Mouse (Mus musculus) intestine, embryonic 16.5 days (tissue): ENCODE data around the gene Cacna1s. TPM values are rescaled to one million over a fixed set of nuclear protein-coding genes. Genes with fewer than 3 reads are reported as not detected.

Experiments
- ATAC-seq: fragments of 200-750 bp; cut with Nextera tagmentation; 2 replicates; pipeline ENCODE4 v1.8.0; 2017; ENCODE audit warnings: moderate TSS enrichment, moderate library complexity
- H3K27ac ChIP-seq: fragments of 300-500 bp; sonication (generic); 2 replicates; pipeline ENCODE4 v1.5.1; 2014; ENCODE audit warnings: mild to moderate bottlenecking, low read length
- H3K27me3 ChIP-seq: fragments of 300-500 bp; sonication (generic); replicated peaks from 2 replicates; pipeline ENCODE4 v1.6.1; 2014; ENCODE audit warnings: low read length, control low read depth, mixed read lengths; ENCODE audit not compliant: control insufficient read depth, insufficient read depth
- H3K36me3 ChIP-seq: fragments of 300-500 bp; sonication (generic); 2 replicates; pipeline ENCODE4 v1.6.1; 2014; ENCODE audit warnings: low read length, control low read depth; ENCODE audit not compliant: control insufficient read depth, insufficient read depth
- H3K4me1 ChIP-seq: fragments of 300-500 bp; sonication (generic); 2 replicates; pipeline ENCODE4 v1.6.1; 2014; ENCODE audit warnings: low read length, control low read depth, mixed read lengths; ENCODE audit not compliant: control insufficient read depth, insufficient read depth
- H3K4me2 ChIP-seq: fragments of 300-500 bp; sonication (generic); 2 replicates; pipeline ENCODE4 v1.6.1; 2014; ENCODE audit warnings: low read depth, low read length, control low read depth
- H3K4me3 ChIP-seq: fragments of 300-500 bp; sonication (generic); 2 replicates; pipeline ENCODE4 v1.5.1; 2014; ENCODE audit warnings: mild to moderate bottlenecking, low read length
- H3K9ac ChIP-seq: fragments of 300-500 bp; sonication (generic); 2 replicates; pipeline ENCODE4 v1.6.1; 2014; ENCODE audit warnings: low read depth, low read length
- H3K9me3 ChIP-seq: fragments of 300-500 bp; sonication (generic); 2 replicates; pipeline ENCODE4 v1.6.1; 2016; ENCODE audit warnings: low read length, control low read depth; ENCODE audit not compliant: control insufficient read depth
- WGBS: fragments of 180-500 bp; shearing (Covaris S2); extraction: QIAGEN DNeasy Blood & Tissue Kit; methylation state at CpG from one replicate; pipeline ENCODE4 v1.1.7; 2014; 5-methylcytosine and 5-hydroxymethylcytosine counted together
- polyA plus RNA-seq: library from polyadenylated mRNA; unstranded; fragments of >200 nt; fragmentation: Nextera tagmentation; extraction: Ambion mirVana; gene quantifications from 2 replicates; pipeline ENCODE4 v1.2.1, GENCODE M21; 2015

The Cacna1s gene
- polyA plus RNA-seq, 1 experiment from 2014 or later = not detected

- WGBS = 36% methylated on average over 3 of the region's 3 CpGs
- Histone ChIP-seq H3K27me3 (no peaks in the 10 kb centered on the region), H3K4me3 (no peak overlapping the region), H3K9ac (peak overlapping the region; percentile 30; the same call in 1 of the 2 replicates), H3K9me3 (no peaks in the 10 kb centered on the region), H3K36me3 (no peaks in the 10 kb centered on the region), H3K4me2 (peak overlapping the region; percentile 97; the same call in 1 of the 2 replicates), H3K4me1 (peaks cover 73% of the 10 kb centered on the region), H3K27ac (no peak overlapping the region)
- ATAC-seq = no peak
Observed at GRCm38 (mm10) chr1:136130107-136130506, 77.6 kb downstream of the Cacna1s start.

- H3K4me3 ChIP-seq = peak within 1 kb of the TSS; percentile 95
- H3K27me3 ChIP-seq = no peaks in the 10 kb centered on the region
- H3K4me2 ChIP-seq = peak within 1 kb of the TSS; percentile 97
- H3K36me3 ChIP-seq = no peaks in the 10 kb centered on the region
- H3K9ac ChIP-seq = peak within 1 kb of the TSS; percentile 89
- H3K27ac ChIP-seq = peak within 1 kb of the TSS; percentile 72
- WGBS = under 1% methylated on average over 42 of the region's 42 CpGs
- peaks cover 79% of the 10 kb centered on the region for H3K4me1 ChIP-seq
- ATAC-seq = peak; percentile 75
- H3K9me3 ChIP-seq = no peaks in the 10 kb centered on the region
Observed at GRCm38 (mm10) chr1:136130951-136131558, 78.5 kb downstream of the Cacna1s start, which contains the start of gene Kif21b. TSS of gene Kif21b (plus strand) at chr1:136131389.

- Histone ChIP-seq H3K4me1 (peaks cover 79% of the 10 kb centered on the region), H3K9ac (peak overlapping the region; percentile 89), H3K4me3 (peak overlapping the region; percentile 95), H3K4me2 (peak overlapping the region; percentile 97), H3K9me3 (no peaks in the 10 kb centered on the region), H3K36me3 (no peaks in the 10 kb centered on the region), H3K27me3 (no peaks in the 10 kb centered on the region), H3K27ac (peak overlapping the region; percentile 72)
- WGBS = 1% methylated on average over 43 of the region's 43 CpGs
- ATAC-seq = peak; percentile 6; the same call in 1 of the 2 replicates
Observed at GRCm38 (mm10) chr1:136131603-136132291, 79.2 kb downstream of the Cacna1s start.

GRCm38 (mm10) chr1:136132386-136133201, 80.0 kb downstream of the Cacna1s start:
- peaks cover 83% of the 10 kb centered on the region for H3K4me1 ChIP-seq
- H3K27ac ChIP-seq = peak overlapping the region; percentile 72; the same call in 1 of the 2 replicates
- peak overlapping the region; percentile 89 for H3K9ac ChIP-seq

GRCm38 (mm10) chr1:136133570-136134240, 81.2 kb downstream of the Cacna1s start:
- H3K4me2 ChIP-seq = peak overlapping the region; percentile 97
- no peaks in the 10 kb centered on the region for H3K9me3 ChIP-seq
- peak overlapping the region; percentile 95 for H3K4me3 ChIP-seq
- H3K4me1 ChIP-seq = peaks cover 86% of the 10 kb centered on the region
- H3K27me3 ChIP-seq = no peaks in the 10 kb centered on the region
- WGBS = 40% methylated on average over 13 of the region's 13 CpGs
- H3K27ac ChIP-seq = peak overlapping the region; percentile 50
- H3K36me3 ChIP-seq = no peaks in the 10 kb centered on the region
- no peak for ATAC-seq
- peak overlapping the region; percentile 89 for H3K9ac ChIP-seq

More at GRCm38 (mm10) chr1:136132386-136133201, 80.0 kb downstream of the Cacna1s start:
- ATAC-seq = no peak
- no peaks in the 10 kb centered on the region for H3K27me3 ChIP-seq
- peak overlapping the region; percentile 95 for H3K4me3 ChIP-seq
- H3K4me2 ChIP-seq = peak overlapping the region; percentile 97
- H3K9me3 ChIP-seq = no peaks in the 10 kb centered on the region
- 40% methylated on average over 10 of the region's 10 CpGs for WGBS
- no peaks in the 10 kb centered on the region for H3K36me3 ChIP-seq

- WGBS = 67% methylated on average over 2 of the region's 2 CpGs
- H3K4me3 ChIP-seq = no peak overlapping the region
- no peaks in the 10 kb centered on the region for H3K27me3 ChIP-seq
- H3K27ac ChIP-seq = peak overlapping the region; percentile 50
- H3K4me2 ChIP-seq = peak overlapping the region; percentile 97
- H3K9ac ChIP-seq = peak overlapping the region; percentile 89
- no peaks in the 10 kb centered on the region for H3K9me3 ChIP-seq
- ATAC-seq = no peak
- peaks cover 87% of the 10 kb centered on the region for H3K4me1 ChIP-seq
- no peaks in the 10 kb centered on the region for H3K36me3 ChIP-seq
Observed at GRCm38 (mm10) chr1:136134547-136134946, 82.0 kb downstream of the Cacna1s start.

GRCm38 (mm10) chr1:136135046-136135445, 82.5 kb downstream of the Cacna1s start:
- H3K27me3 ChIP-seq = no peaks in the 10 kb centered on the region
- WGBS = 31% methylated on average over 1 of the region's 1 CpGs
- H3K36me3 ChIP-seq = no peaks in the 10 kb centered on the region
- H3K9me3 ChIP-seq = no peaks in the 10 kb centered on the region
- no peak overlapping the region for H3K4me2 ChIP-seq
- no peak overlapping the region for H3K9ac ChIP-seq
- H3K4me1 ChIP-seq = peaks cover 88% of the 10 kb centered on the region
- H3K4me3 ChIP-seq = no peak overlapping the region
- ATAC-seq = peak; percentile 73
- peak overlapping the region; percentile 85 for H3K27ac ChIP-seq

GRCm38 (mm10) chr1:136135777-136136444, 83.4 kb downstream of the Cacna1s start:
- H3K4me1 ChIP-seq = peaks cover 87% of the 10 kb centered on the region
- no peaks in the 10 kb centered on the region for H3K36me3 ChIP-seq
- H3K27me3 ChIP-seq = no peaks in the 10 kb centered on the region
- H3K9me3 ChIP-seq = no peaks in the 10 kb centered on the region
- 69% methylated on average over 6 of the region's 6 CpGs for WGBS
- peak overlapping the region; percentile 85 for H3K27ac ChIP-seq
- H3K4me2 ChIP-seq = peak overlapping the region; percentile 41; the same call in 1 of the 2 replicates
- H3K9ac ChIP-seq = peak overlapping the region; percentile 41; the same call in 1 of the 2 replicates
- H3K4me3 ChIP-seq = no peak overlapping the region
- ATAC-seq = no peak
